Mouse (Mus musculus): Measurements from ENCODE around the gene Nop58. TPM values are rescaled to one million over a fixed set of nuclear protein-coding genes. Genes with fewer than 3 reads are reported as not detected.
"Not testable (repeated sequence)": the region's sequence is repeated elsewhere in the genome, so short reads cannot be mapped to it uniquely, and the experiment has no call there.

Gene Nop58
- polyA plus RNA-seq, 1 experiment from 2014 or later, result 262 TPM

DNA sequence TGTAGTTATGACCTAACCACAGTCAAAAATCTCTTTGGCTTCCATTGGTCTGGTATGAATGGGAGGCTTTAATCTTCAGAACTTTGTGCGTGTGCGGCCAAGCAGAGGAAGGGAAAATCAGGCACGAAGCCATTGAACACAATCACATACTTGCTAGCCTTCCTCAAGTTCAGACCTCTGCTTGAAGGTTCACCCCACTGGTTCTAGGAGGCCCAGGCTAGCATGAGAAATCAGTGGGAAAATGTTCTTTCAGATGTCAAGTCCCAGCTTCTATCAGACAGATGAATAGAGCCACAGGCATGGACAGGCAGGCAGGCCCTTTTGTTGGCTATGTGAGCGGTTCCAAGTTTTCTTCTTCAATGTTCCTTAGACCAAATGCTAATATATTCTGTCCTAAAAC is 46.0 kb downstream of the Nop58 start:
- H3K4me3 ChIP-seq, result no peak overlapping the region
- no peak overlapping the region for H3K4me2 ChIP-seq (replicated peaks)
- WGBS, result 88% methylated on average over 4 of the region's 4 CpGs
- H3K4me1 ChIP-seq, result no peaks in the 10 kb centered on the region
- H3K36me3 ChIP-seq, result no peaks in the 10 kb centered on the region
- H3K27me3 ChIP-seq, result no peaks in the 10 kb centered on the region
- no peak for ATAC-seq (ENCODE audit: low FRiP score, low read depth)
- no peak overlapping the region for H3K27ac ChIP-seq
- H3K9me3 ChIP-seq, result no peaks in the 10 kb centered on the region
- H3K9ac ChIP-seq, result no peak overlapping the region

DNA sequence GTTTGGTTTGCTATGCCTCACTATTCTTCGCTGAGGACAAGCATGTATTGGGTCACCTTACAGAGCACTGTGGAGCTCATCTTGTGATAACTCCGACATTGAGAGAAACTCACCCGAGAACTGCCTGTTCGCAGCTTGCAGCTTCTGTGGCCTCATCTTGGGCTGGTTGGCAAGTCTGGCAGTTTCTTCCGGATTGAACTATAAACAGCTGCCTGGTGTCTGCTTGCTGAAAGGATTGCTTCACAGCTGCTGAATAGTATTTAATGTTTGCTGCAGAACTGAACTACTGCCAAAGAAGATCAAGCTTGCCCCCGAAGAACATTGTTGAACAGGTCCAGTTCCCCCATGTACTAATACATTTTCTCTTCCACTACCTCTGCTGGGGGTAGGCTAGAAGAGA is 49.3 kb downstream of the Nop58 start:
- Histone ChIP-seq H3K9me3 (no peaks in the 10 kb centered on the region), H3K4me3 (no peak overlapping the region), H3K9ac (no peak overlapping the region), H3K27me3 (no peaks in the 10 kb centered on the region), H3K27ac (no peak overlapping the region), H3K4me2 (replicated peaks) (no peak overlapping the region), H3K36me3 (no peaks in the 10 kb centered on the region), H3K4me1 (no peaks in the 10 kb centered on the region)
- WGBS, result 64% methylated on average over 6 of the region's 6 CpGs
- no peak for ATAC-seq (ENCODE audit: low FRiP score, low read depth)

DNA sequence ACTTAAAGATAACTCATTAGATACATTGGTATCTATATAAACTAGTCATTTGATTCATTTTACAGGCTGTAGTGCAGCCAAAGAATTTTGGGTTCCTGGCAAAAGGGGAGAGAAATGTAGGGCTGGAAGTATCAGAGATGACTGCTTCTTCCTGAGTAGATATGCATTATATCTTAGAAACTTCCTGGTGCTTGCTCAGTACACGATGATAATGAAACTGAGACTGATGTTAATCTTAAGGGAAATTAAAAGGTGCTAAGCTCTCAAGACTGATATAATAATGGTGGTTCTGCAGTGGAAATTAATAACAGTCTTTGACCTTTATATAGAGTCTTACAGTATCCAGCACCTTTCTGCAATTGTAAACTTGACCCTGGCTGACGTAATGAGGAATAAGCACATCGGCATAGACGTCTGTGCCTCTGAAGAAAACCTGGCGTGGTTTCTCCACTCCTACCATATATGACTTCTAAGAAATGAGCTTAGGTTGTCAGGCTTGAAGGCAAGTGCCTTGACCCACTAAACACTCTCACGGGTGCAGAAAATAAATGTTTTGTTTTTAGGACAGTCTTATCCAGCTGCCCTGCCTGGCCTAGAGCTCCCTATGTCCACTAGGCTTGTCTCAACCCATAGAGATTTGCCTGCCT is 54.1 kb downstream of the Nop58 start:
- no peaks in the 10 kb centered on the region for H3K9me3 ChIP-seq
- H3K27ac ChIP-seq, result no peak overlapping the region
- H3K4me3 ChIP-seq, result no peak overlapping the region
- no peaks in the 10 kb centered on the region for H3K4me1 ChIP-seq
- H3K27me3 ChIP-seq, result no peaks in the 10 kb centered on the region
- H3K36me3 ChIP-seq, result no peaks in the 10 kb centered on the region
- no peak for ATAC-seq (ENCODE audit: low FRiP score, low read depth)
- WGBS, result 71% methylated on average over 6 of the region's 6 CpGs
- H3K9ac ChIP-seq, result no peak overlapping the region
- no peak overlapping the region for H3K4me2 ChIP-seq (replicated peaks)

GRCm38 (mm10) chr1:59739577-59740354 is 55.0 kb downstream of the Nop58 start:
- ATAC-seq (ENCODE audit: low FRiP score, low read depth), result no peak
- Histone ChIP-seq H3K4me3 (no peak overlapping the region), H3K36me3 (no peaks in the 10 kb centered on the region), H3K27me3 (no peaks in the 10 kb centered on the region), H3K4me2 (replicated peaks) (no peak overlapping the region), H3K9ac (no peak overlapping the region), H3K4me1 (no peaks in the 10 kb centered on the region), H3K9me3 (no peaks in the 10 kb centered on the region), H3K27ac (no peak overlapping the region)
- WGBS, result 54% methylated on average over 17 of the region's 17 CpGs

- WGBS, result 61% methylated on average over 2 of the region's 2 CpGs
- H3K4me2 ChIP-seq (replicated peaks), result no peak overlapping the region
- ATAC-seq (ENCODE audit: low FRiP score, low read depth), result no peak
- H3K27ac ChIP-seq, result no peak overlapping the region
- no peaks in the 10 kb centered on the region for H3K36me3 ChIP-seq
- no peaks in the 10 kb centered on the region for H3K27me3 ChIP-seq
- no peaks in the 10 kb centered on the region for H3K9me3 ChIP-seq
- H3K4me3 ChIP-seq, result no peak overlapping the region
- H3K9ac ChIP-seq, result no peak overlapping the region
- H3K4me1 ChIP-seq, result no peaks in the 10 kb centered on the region
Measured at GRCm38 (mm10) chr1:59749047-59749446, 64.3 kb downstream of the Nop58 start.

GRCm38 (mm10) chr1:59749724-59750123 is 65.0 kb downstream of the Nop58 start:
- 76% methylated on average over 5 of the region's 5 CpGs for WGBS
- H3K27ac ChIP-seq; H3K4me2 ChIP-seq (replicated peaks); ATAC-seq (ENCODE audit: low FRiP score, low read depth); H3K27me3 ChIP-seq; H3K36me3 ChIP-seq; H3K9ac ChIP-seq; H3K4me1 ChIP-seq; H3K9me3 ChIP-seq; H3K4me3 ChIP-seq: not testable (repeated sequence)

DNA sequence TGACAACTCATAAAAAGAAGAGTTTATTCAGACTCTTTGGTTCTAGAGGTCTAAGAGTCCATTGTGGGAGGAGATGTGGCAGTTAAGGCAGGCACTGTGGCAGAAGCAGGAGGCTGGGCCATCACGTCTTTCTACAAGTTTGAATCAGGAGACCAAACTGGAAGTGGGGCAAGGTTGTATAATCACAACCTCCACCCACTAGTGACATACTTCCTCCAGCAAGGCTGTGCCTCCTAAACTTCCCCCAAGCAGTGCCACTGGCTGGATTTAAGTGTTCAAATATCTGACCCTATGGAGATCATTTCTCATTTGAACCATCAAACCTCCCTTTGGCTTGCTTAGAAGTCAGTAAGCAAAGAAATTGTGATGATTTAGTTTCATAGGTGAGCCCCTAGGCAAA is 70.5 kb downstream of the Nop58 start:
- Histone ChIP-seq H3K4me1 (no peaks in the 10 kb centered on the region), H3K27me3 (no peaks in the 10 kb centered on the region), H3K9me3 (no peaks in the 10 kb centered on the region), H3K4me2 (replicated peaks) (no peak overlapping the region), H3K27ac (no peak overlapping the region), H3K36me3 (no peaks in the 10 kb centered on the region), H3K4me3 (no peak overlapping the region), H3K9ac (no peak overlapping the region)
- ATAC-seq (ENCODE audit: low FRiP score, low read depth), result no peak
- 79% methylated on average over 1 of the region's 1 CpGs for WGBS

GRCm38 (mm10) chr1:59758325-59758724 is 73.6 kb downstream of the Nop58 start:
- 89% methylated on average over 1 of the region's 1 CpGs for WGBS
- no peak overlapping the region for H3K9ac ChIP-seq

GRCm38 (mm10) chr1:59762208-59762607 is 77.4 kb downstream of the Nop58 start:
- H3K36me3 ChIP-seq, result no peaks in the 10 kb centered on the region
- H3K4me3 ChIP-seq, result peak overlapping the region; percentile 98
- under 1% methylated on average over 10 of the region's 10 CpGs for WGBS
- H3K4me1 ChIP-seq, result peaks cover 9% of the 10 kb centered on the region
- ATAC-seq (ENCODE audit: low FRiP score, low read depth), result peak; percentile 4; the same call in 1 of the 2 replicates
- no peaks in the 10 kb centered on the region for H3K27me3 ChIP-seq
- no peaks in the 10 kb centered on the region for H3K9me3 ChIP-seq
- peak overlapping the region; percentile 99 for H3K27ac ChIP-seq
- peak overlapping the region; percentile 95 for H3K9ac ChIP-seq
- H3K4me2 ChIP-seq (replicated peaks), result peak overlapping the region; percentile 77

More at GRCm38 (mm10) chr1:59758325-59758724, 73.6 kb downstream of the Nop58 start:
- H3K27me3 ChIP-seq, result no peaks in the 10 kb centered on the region
- no peaks in the 10 kb centered on the region for H3K4me1 ChIP-seq
- no peak overlapping the region for H3K27ac ChIP-seq
- ATAC-seq (ENCODE audit: low FRiP score, low read depth), result no peak
- H3K9me3 ChIP-seq, result no peaks in the 10 kb centered on the region
- no peak overlapping the region for H3K4me3 ChIP-seq
- no peak overlapping the region for H3K4me2 ChIP-seq (replicated peaks)
- no peaks in the 10 kb centered on the region for H3K36me3 ChIP-seq

GRCm38 (mm10) chr1:59762651-59763163 is 77.9 kb downstream of the Nop58 start:
- H3K9me3 ChIP-seq, result no peaks in the 10 kb centered on the region
- no peaks in the 10 kb centered on the region for H3K36me3 ChIP-seq
- H3K4me1 ChIP-seq, result peaks cover 9% of the 10 kb centered on the region
- under 1% methylated on average over 44 of the region's 44 CpGs for WGBS
- no peaks in the 10 kb centered on the region for H3K27me3 ChIP-seq
- peak overlapping the region; percentile 99 for H3K27ac ChIP-seq
- H3K4me2 ChIP-seq (replicated peaks), result peak overlapping the region; percentile 77
- peak overlapping the region; percentile 95 for H3K9ac ChIP-seq
- H3K4me3 ChIP-seq, result peak overlapping the region; percentile 98
- ATAC-seq (ENCODE audit: low FRiP score, low read depth), result peak; percentile 58

DNA sequence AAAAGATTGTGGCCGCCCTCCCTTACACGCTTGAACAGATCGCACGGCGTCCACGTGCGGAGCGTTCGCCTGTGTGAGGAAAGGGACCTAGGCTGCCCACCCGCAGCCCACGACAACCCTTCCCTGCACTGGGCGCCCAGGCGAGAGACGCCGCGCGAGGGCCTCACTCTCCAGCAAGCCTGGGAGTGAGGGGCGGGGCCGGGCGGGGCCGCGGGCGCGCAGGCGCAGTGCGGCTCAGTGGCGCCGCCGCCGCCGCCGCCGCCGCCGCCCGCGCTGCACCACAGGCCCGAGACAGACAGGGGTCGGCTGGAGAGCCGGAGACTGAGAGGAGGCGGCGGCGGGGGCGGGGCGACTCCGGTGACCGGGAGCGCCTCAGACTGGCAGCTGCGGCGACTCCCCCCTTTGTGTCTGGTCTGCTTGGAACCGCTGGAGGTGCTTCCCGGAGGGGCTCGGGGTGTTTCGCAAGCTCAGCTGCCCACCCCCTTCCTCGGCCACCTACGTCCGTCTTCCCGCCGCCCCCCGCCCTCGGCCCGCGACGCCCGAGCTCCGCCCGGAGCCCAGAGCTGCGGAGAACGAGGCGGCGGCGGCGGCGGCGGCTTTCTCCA is 78.5 kb downstream of the Nop58 start, which contains the start of gene Bmpr2:
Gene Bmpr2 (plus strand): TSS at position 237 of the 605 bp plus-strand sequence.
- Histone ChIP-seq H3K9ac (peak within 1 kb of the TSS; percentile 95), H3K36me3 (no peaks in the 10 kb centered on the region), H3K4me2 (replicated peaks) (peak within 1 kb of the TSS; percentile 77), H3K9me3 (no peaks in the 10 kb centered on the region), H3K4me3 (peak within 1 kb of the TSS; percentile 98), H3K4me1 (peaks cover 9% of the 10 kb centered on the region), H3K27me3 (no peaks in the 10 kb centered on the region), H3K27ac (peak within 1 kb of the TSS; percentile 99)
- peak; percentile 92 for ATAC-seq (ENCODE audit: low FRiP score, low read depth)
- WGBS, result under 1% methylated on average over 60 of the region's 75 CpGs

DNA sequence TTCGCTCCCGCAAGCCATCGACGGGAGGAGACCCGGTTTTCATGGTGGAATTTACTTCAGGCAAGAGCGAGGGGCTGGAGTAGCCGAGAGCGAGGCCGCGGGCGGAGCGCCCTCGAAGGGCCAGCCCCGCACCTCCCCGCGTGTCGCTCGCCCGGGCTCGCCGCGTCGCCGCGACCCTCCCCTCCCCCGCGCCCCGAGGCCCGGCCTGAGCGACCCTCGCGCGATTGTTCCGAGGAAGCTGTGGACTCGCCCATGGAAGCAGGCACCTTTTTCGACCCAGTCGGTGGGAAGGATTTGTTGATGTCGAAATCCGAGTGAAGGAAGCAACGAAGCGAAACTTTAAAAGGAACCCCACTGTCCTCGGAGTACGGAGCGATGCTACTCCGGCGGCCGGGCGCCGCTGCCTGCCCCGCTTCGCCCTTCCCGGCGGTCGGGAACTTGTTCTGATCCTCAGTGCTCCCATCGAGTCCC is 79.0 kb downstream of the Nop58 start:
- Histone ChIP-seq H3K9me3 (no peaks in the 10 kb centered on the region), H3K36me3 (no peaks in the 10 kb centered on the region), H3K9ac (peak overlapping the region; percentile 95), H3K4me2 (replicated peaks) (peak overlapping the region; percentile 77), H3K4me1 (peaks cover 9% of the 10 kb centered on the region), H3K4me3 (peak overlapping the region; percentile 98), H3K27me3 (no peaks in the 10 kb centered on the region), H3K27ac (peak overlapping the region; percentile 99)
- ATAC-seq (ENCODE audit: low FRiP score, low read depth), result peak; percentile 62
- under 1% methylated on average over 54 of the region's 55 CpGs for WGBS

Data from limb, embryonic 13.5 days (tissue).